Comparison of ENCODE assay signal across 8 mouse cellular contexts in genomic region chrX:101640194-101641160, GRCm38 (mm10). TPM values are rescaled to one million over a fixed set of nuclear protein-coding genes. Genes with fewer than 3 reads are reported as not detected.
DNase-seq lines count a peak whose midpoint lies in the region; ATAC-seq and TF ChIP-seq lines count a peak whose summit lies in the region.

No protein-coding gene starts in this region.

- peaks cover 13% of the 10 kb centered on the region for H3K36me3 ChIP-seq in G1E (replicated peaks)
- 0 out of 2 replicates have a peak, but pooled peaks cover 2% of the 10 kb centered on the region for H3K36me3 ChIP-seq in forebrain, embryonic 13.5 days (ENCODE audit: poor library complexity, severe bottlenecking)

- H3K4me3 ChIP-seq in G1E (ENCODE audit: low read depth, low read length) = peak overlapping the region; percentile 77
- H3K4me3 ChIP-seq in forebrain, embryonic 13.5 days = peak overlapping the region; percentile 70

- 14% methylated on average over 45 of the region's 45 CpGs for WGBS in forebrain, embryonic 13.5 days

- H3K4me1 ChIP-seq in G1E (ENCODE audit: insufficient read depth, low read depth, low read length) = peaks cover 14% of the 10 kb centered on the region
- H3K4me1 ChIP-seq in forebrain, embryonic 13.5 days = peaks cover 6% of the 10 kb centered on the region

- no peak for TF ChIP-seq CTCF in G1E (IDR thresholded peaks at IDR 0.05; ENCODE audit: low read depth, low read length)

- peak overlapping the region; percentile 86 for H3K27ac ChIP-seq in forebrain, embryonic 13.5 days

- H3K27me3 ChIP-seq in G1E (ENCODE audit: insufficient read depth, low read length) = no peaks in the 10 kb centered on the region
- H3K27me3 ChIP-seq in forebrain, embryonic 13.5 days = peaks cover 5% of the 10 kb centered on the region; the same call in 1 of the 2 replicates

- no peak; the same call in 1 of the 2 replicates for ATAC-seq in G1E (ENCODE audit: extremely low read depth, insufficient number of reproducible peaks, low FRiP score, poor library complexity, severe bottlenecking)
- peak; percentile 64 for ATAC-seq in forebrain, embryonic 13.5 days

- peak overlapping the region; percentile 65 for H3K4me2 ChIP-seq in forebrain, embryonic 13.5 days

- peak overlapping the region; percentile 85 for H3K9ac ChIP-seq in forebrain, embryonic 13.5 days

- H3K9me3 ChIP-seq in G1E (replicated peaks) = no peaks in the 10 kb centered on the region
- H3K9me3 ChIP-seq in forebrain, embryonic 13.5 days (replicated peaks) = no peaks in the 10 kb centered on the region

- DNase-seq in G1E (ENCODE audit: low spot score) = peak; percentile 7
- DNase-seq in c-Kit-positive CD71-positive TER-119-positive erythroid progenitor cells, embryonic 14.5 days (ENCODE audit: low spot score) = peak; percentile 40
- DNase-seq in heart, postnatal 4 days = peak; percentile 21
- DNase-seq in layer of hippocampus, postnatal 10 days (ENCODE audit: low spot score in 2 of 2) = peak; percentile 17 to 29
- peak; percentile 48 for DNase-seq in lung, postnatal 14 days
- DNase-seq in retina, adult 2 months (ENCODE audit: low read depth, low spot score) = peak; percentile 15
- peak; percentile 21 to 38 for DNase-seq in thymus, postnatal 36 days

RNA-seq across cellular contexts. Expression of gene Ogt, which starts 0.6 kb away (rescaled TPM):
- total RNA-seq in G1E (2014; fragmentation: Nextera tagmentation) = 609 and 615 TPM in 2 replicates
- total RNA-seq in G1E (2017) = 173 TPM in 2 replicates
- polyA plus RNA-seq in G1E (2012) = 4.6 and 6.1 TPM in 2 replicates
- 182 and 193 TPM in 2 replicates for polyA plus RNA-seq in forebrain, embryonic 13.5 days (2015; fragmentation: Nextera tagmentation; extraction: Ambion mirVana)
- total RNA-seq in heart, postnatal 4 days (2021) = 10 to 100 TPM; 84.4 to 86.9 TPM
- total RNA-seq in layer of hippocampus, postnatal 10 days (2021) = 100 to 1,000 TPM; 173 to 179 TPM
